Mouse (Mus musculus): ENCODE results near the gene Ccdc40. TPM values are rescaled to one million over a fixed set of nuclear protein-coding genes. Genes with fewer than 3 reads are reported as not detected.

The Ccdc40 gene
- not detected for polyA plus RNA-seq (2014; fragmentation: Illumina TruSeq; extraction: RNeasy Lipid Tissue Mini Kit (QIAGEN cat#74804); ENCODE audit: low read depth, low replicate concordance)

DNA sequence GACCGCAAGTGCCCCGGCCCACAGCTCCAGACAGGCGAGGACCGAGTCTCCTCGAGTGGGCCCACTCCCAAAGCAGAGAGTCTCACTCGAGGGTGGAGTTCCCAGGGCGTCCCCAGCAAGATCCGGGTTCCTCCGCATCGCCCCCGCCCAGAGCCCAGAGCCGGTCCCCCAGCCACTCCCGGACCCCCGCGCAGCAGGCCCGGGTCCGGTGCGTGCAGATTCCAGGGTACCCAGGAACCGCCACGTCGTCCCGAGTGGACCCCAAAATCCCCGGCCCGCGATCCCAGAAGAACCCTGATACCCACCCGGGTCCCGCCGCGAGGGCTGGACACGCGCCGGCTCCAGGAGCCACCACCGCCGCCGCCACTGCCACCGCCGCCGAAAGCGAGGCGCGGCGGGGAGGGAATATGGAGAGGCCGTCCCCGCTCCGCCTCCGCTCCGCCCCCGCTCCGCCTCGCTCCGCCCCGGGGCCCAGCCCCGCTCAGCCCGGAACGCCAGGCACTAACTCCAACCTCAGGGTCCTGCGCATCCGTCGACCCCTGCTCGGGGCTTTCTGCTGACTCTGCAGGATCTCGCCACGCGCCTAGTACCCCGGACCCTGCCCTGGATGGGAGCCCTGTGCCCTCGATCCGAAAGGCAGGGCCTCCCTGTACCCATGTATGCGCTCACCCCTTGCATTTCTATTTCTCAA is at the start of gene Ccdc40, which contains the start of gene Tbc1d16:
Ccdc40 (plus strand) TSS at position 482 of the 691 bp plus-strand sequence.
Tbc1d16 (minus strand) TSS at position 409 of the 691 bp plus-strand sequence.

GRCm38 (mm10) chr11:119267768-119268556 is 39.6 kb downstream of the Ccdc40 start, which contains the start of gene Gaa:
TSS of gene Gaa (plus strand) at chr11:119267887.

DNA sequence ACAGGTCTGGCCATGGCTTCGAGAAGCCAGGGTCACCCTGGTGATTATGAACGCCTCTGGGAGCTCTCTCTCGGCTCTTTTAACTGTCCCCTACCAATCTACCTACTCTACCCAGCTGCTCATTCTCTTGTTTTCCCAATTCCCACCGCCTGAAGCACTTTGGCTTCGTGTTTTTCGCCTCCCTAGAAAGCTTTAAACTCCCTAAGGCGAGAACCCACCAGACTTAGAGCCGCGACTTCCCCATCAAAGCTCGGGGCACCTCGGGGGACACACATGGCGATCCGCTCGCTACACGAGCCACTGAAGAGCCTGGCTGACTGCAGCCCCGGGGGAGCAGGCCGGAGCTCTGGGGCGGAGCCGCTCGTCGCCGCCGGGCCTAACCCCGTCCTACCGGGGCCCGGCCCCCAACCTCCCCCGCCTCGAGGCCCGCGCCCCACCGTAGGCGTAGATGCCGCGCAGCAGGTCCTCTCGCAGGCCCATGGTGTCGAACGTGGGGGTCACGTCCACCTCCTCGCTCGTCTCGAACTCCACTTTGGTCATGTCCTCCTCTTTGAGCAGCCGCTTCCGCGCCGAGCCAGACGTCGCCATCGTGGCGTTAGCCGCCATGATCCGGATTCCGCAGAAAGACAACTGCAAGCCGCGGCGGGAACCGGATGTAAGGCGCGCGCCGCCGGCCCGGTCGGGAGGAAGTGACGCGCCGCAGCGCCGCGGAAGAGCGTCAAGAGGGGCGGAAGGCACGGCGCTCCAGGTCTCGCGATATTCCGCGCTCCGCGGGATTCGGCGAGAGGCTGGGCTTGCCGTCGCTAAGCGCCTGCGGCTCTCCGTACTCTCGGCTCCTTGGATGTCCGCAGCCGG is 71.2 kb downstream of the Ccdc40 start, which contains the start of gene Eif4a3:
Eif4a3 (minus strand) TSS at position 699 of the 855 bp plus-strand sequence.

GRCm38 (mm10) chr11:119307658-119307867 is 79.2 kb downstream of the Ccdc40 start, which contains the start of gene Card14:
TSS of gene Card14 (plus strand) at chr11:119307768.

Other genes starting within 250 kb of the Ccdc40 start
- not detected for gene Enpp7, start 240.4 kb upstream of the Ccdc40 start, polyA plus RNA-seq (2014; fragmentation: Illumina TruSeq; extraction: RNeasy Lipid Tissue Mini Kit (QIAGEN cat#74804); ENCODE audit: low read depth, low replicate concordance)
- gene Cbx2, start 205.6 kb upstream of the Ccdc40 start, polyA plus RNA-seq (2014; fragmentation: Illumina TruSeq; extraction: RNeasy Lipid Tissue Mini Kit (QIAGEN cat#74804); ENCODE audit: low read depth, low replicate concordance) = 0.32 TPM
- 0.20 TPM for gene Cbx8, start 187.6 kb upstream of the Ccdc40 start, polyA plus RNA-seq (2014; fragmentation: Illumina TruSeq; extraction: RNeasy Lipid Tissue Mini Kit (QIAGEN cat#74804); ENCODE audit: low read depth, low replicate concordance)
- gene Cbx4, start 142.4 kb upstream of the Ccdc40 start, polyA plus RNA-seq (2014; fragmentation: Illumina TruSeq; extraction: RNeasy Lipid Tissue Mini Kit (QIAGEN cat#74804); ENCODE audit: low read depth, low replicate concordance) = 2.6 TPM
- 6.4 TPM for gene Tbc1d16, start 73 bp upstream of the Ccdc40 start, polyA plus RNA-seq (2014; fragmentation: Illumina TruSeq; extraction: RNeasy Lipid Tissue Mini Kit (QIAGEN cat#74804); ENCODE audit: low read depth, low replicate concordance)
- 0.24 TPM for gene Gaa, start 39.3 kb downstream of the Ccdc40 start, polyA plus RNA-seq (2014; fragmentation: Illumina TruSeq; extraction: RNeasy Lipid Tissue Mini Kit (QIAGEN cat#74804); ENCODE audit: low read depth, low replicate concordance)
- 49.1 TPM for gene Eif4a3, start 71.5 kb downstream of the Ccdc40 start, polyA plus RNA-seq (2014; fragmentation: Illumina TruSeq; extraction: RNeasy Lipid Tissue Mini Kit (QIAGEN cat#74804); ENCODE audit: low read depth, low replicate concordance)
- gene Card14, start 79.2 kb downstream of the Ccdc40 start, polyA plus RNA-seq (2014; fragmentation: Illumina TruSeq; extraction: RNeasy Lipid Tissue Mini Kit (QIAGEN cat#74804); ENCODE audit: low read depth, low replicate concordance) = not detected
- gene Sgsh, start 127.0 kb downstream of the Ccdc40 start, polyA plus RNA-seq (2014; fragmentation: Illumina TruSeq; extraction: RNeasy Lipid Tissue Mini Kit (QIAGEN cat#74804); ENCODE audit: low read depth, low replicate concordance) = 1.5 TPM
- 2.0 TPM for gene Slc26a11, start 127.0 kb downstream of the Ccdc40 start, polyA plus RNA-seq (2014; fragmentation: Illumina TruSeq; extraction: RNeasy Lipid Tissue Mini Kit (QIAGEN cat#74804); ENCODE audit: low read depth, low replicate concordance)
- 18.4 TPM for gene Rnf213, start 164.5 kb downstream of the Ccdc40 start, polyA plus RNA-seq (2014; fragmentation: Illumina TruSeq; extraction: RNeasy Lipid Tissue Mini Kit (QIAGEN cat#74804); ENCODE audit: low read depth, low replicate concordance)